Mouse (Mus musculus): ENCODE results near the gene Atp6v1g1. TPM values are rescaled to one million over a fixed set of nuclear protein-coding genes. Genes with fewer than 3 reads are reported as not detected.

The Atp6v1g1 gene
- total RNA-seq (2021): 100 to 1,000 TPM; 276 to 291 TPM
- long read RNA-seq, experiment 1, transcript Atp6v1g1-201 (3 exons, 1,135 nt): major isoform, 440 of 465 reads
- long read RNA-seq, experiment 1, partial matches to known transcripts: 18 of 465 reads
- long read RNA-seq, experiment 1, other reads (novel, unspliced or antisense): 7 of 465 reads
- long read RNA-seq, experiment 2, transcript Atp6v1g1-201 (3 exons, 1,135 nt): major isoform, 469 of 485 reads
- long read RNA-seq, experiment 2, partial matches to known transcripts: 3 of 485 reads
- long read RNA-seq, experiment 2, other reads (novel, unspliced or antisense): 13 of 485 reads

GRCm38 (mm10) chr4:63544494-63545230 is at the start of gene Atp6v1g1:
Gene Atp6v1g1 (plus strand): TSS chr4:63544772.
- peak; percentile 95 for DNase-seq (ENCODE audit: low spot score)

GRCm38 (mm10) chr4:63494967-63495914 is 49.3 kb upstream of the Atp6v1g1 start:
- DNase-seq (ENCODE audit: low spot score): peak; percentile 33

- DNase-seq (ENCODE audit: low spot score): peak; percentile 64
Measured at GRCm38 (mm10) chr4:63495915-63496278, 48.7 kb upstream of the Atp6v1g1 start, which contains the start of gene Whrn. Gene Whrn (minus strand): TSS chr4:63495991.

- no peak for DNase-seq (ENCODE audit: low spot score)
Measured at GRCm38 (mm10) chr4:63496312-63496711, 48.3 kb upstream of the Atp6v1g1 start.

- DNase-seq (ENCODE audit: low spot score): no peak
Measured at GRCm38 (mm10) chr4:63498346-63498745, 46.2 kb upstream of the Atp6v1g1 start.

- no peak for DNase-seq (ENCODE audit: low spot score)
Measured at GRCm38 (mm10) chr4:63501050-63501449, 43.5 kb upstream of the Atp6v1g1 start.

- DNase-seq (ENCODE audit: low spot score): no peak
Measured at GRCm38 (mm10) chr4:63503949-63504348, 40.6 kb upstream of the Atp6v1g1 start.

GRCm38 (mm10) chr4:63507478-63507877 is 37.1 kb upstream of the Atp6v1g1 start:
- no peak for DNase-seq (ENCODE audit: low spot score)

- DNase-seq (ENCODE audit: low spot score): peak; percentile 87
Measured at GRCm38 (mm10) chr4:63508232-63508631, 36.3 kb upstream of the Atp6v1g1 start.

- DNase-seq (ENCODE audit: low spot score): no peak
Measured at GRCm38 (mm10) chr4:63512921-63513320, 31.7 kb upstream of the Atp6v1g1 start.

- no peak for DNase-seq (ENCODE audit: low spot score)
Measured at GRCm38 (mm10) chr4:63514454-63514984, 30.1 kb upstream of the Atp6v1g1 start.

- DNase-seq (ENCODE audit: low spot score): no peak
Measured at GRCm38 (mm10) chr4:63515021-63515420, 29.6 kb upstream of the Atp6v1g1 start.

GRCm38 (mm10) chr4:63521813-63522419 is 22.7 kb upstream of the Atp6v1g1 start:
- no peak for DNase-seq (ENCODE audit: low spot score)

GRCm38 (mm10) chr4:63525514-63525913 is 19.1 kb upstream of the Atp6v1g1 start:
- DNase-seq (ENCODE audit: low spot score): no peak

GRCm38 (mm10) chr4:63528946-63529345 is 15.6 kb upstream of the Atp6v1g1 start:
- no peak for DNase-seq (ENCODE audit: low spot score)

- no peak for DNase-seq (ENCODE audit: low spot score)
Measured at GRCm38 (mm10) chr4:63530409-63530808, 14.2 kb upstream of the Atp6v1g1 start.

- DNase-seq (ENCODE audit: low spot score): no peak
Measured at GRCm38 (mm10) chr4:63537602-63538001, 7.0 kb upstream of the Atp6v1g1 start.

- DNase-seq (ENCODE audit: low spot score): peak; percentile 54
Measured at GRCm38 (mm10) chr4:63542209-63542608, 2.4 kb upstream of the Atp6v1g1 start.

GRCm38 (mm10) chr4:63543746-63544493 is 652 bp upstream of the Atp6v1g1 start:
- no peak for DNase-seq (ENCODE audit: low spot score)
